Mouse (Mus musculus): ENCODE results near the gene Lsm2. TPM values are rescaled to one million over a fixed set of nuclear protein-coding genes. Genes with fewer than 3 reads are reported as not detected.

The Lsm2 gene
- 178 and 189 TPM in 2 replicates for polyA plus RNA-seq (2015; fragmentation: Nextera tagmentation; extraction: Ambion mirVana)

DNA sequence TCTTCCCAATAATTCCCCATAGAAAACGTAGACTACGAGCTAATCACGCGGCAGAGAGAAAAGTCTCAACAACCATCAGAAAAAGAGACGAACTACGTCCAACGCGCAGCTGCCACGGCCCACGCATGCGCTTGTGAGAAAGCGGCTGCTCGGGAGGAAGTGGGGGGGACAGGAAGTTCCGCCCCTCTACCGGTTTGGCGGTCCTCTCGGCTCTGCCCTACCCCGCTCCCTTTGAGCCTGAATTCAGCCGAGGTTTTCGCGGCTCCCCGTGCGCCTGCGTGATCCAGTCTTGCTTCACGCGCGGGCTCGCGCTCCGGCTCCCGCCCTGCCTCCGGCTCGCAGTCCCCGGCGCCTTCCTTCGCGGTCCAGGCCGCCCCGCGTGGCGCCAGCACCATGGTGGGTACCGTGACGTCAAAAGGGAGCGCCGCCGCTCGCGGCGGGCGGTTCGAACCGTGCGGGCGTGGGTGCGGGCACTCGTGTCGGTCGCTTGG is at the start of gene Lsm2:
Gene Lsm2, plus strand, starts transcription at position 173 of the 491 bp plus-strand sequence.
- H3K9me3 ChIP-seq (ENCODE audit: control insufficient read depth, low read length), result no peaks in the 10 kb centered on the region
- H3K4me1 ChIP-seq (replicated peaks; ENCODE audit: control insufficient read depth, insufficient read depth, low read length), result peaks cover 9% of the 10 kb centered on the region
- ATAC-seq (ENCODE audit: low read depth), result peak; percentile 95
- WGBS, result under 1% methylated on average over 58 of the region's 58 CpGs
- peak within 1 kb of the TSS; percentile 77 for H3K4me2 ChIP-seq (ENCODE audit: low read depth, low read length)
- H3K27me3 ChIP-seq (ENCODE audit: control insufficient read depth, insufficient read depth, low read depth, low read length), result no peaks in the 10 kb centered on the region
- H3K36me3 ChIP-seq (ENCODE audit: control insufficient read depth, insufficient read depth, low read length), result peaks cover 15% of the 10 kb centered on the region
- H3K27ac ChIP-seq (ENCODE audit: low read length), result peak within 1 kb of the TSS; percentile 98
- H3K9ac ChIP-seq (ENCODE audit: low read length), result peak within 1 kb of the TSS; percentile 96
- peak within 1 kb of the TSS; percentile 76 for H3K4me3 ChIP-seq (ENCODE audit: low read length)

DNA sequence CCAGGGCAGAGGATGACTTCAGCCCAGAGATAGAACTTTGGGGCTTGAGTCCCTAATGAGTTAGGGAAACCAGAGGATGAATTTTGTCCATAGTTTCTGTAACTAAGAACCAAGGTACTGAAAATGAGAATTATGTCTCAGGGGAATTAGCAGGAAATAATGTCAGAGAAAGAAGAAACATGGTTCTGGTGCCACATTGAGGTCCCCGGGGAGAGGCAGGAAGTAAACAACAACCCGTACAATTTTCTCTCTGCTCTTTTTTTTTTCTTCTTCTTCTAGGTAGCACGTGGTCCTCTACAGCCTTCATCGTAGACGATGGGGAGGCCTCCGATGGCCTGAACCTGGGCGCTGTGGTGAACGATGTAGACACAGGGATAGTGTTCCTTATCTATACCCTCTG is 49.4 kb upstream of the Lsm2 start:
- peaks cover 10% of the 10 kb centered on the region for H3K4me1 ChIP-seq (replicated peaks; ENCODE audit: control insufficient read depth, insufficient read depth, low read length)
- 57% methylated on average over 8 of the region's 8 CpGs for WGBS
- H3K4me2 ChIP-seq (ENCODE audit: low read depth, low read length), result peak overlapping the region; percentile 80
- no peaks in the 10 kb centered on the region for H3K9me3 ChIP-seq (ENCODE audit: control insufficient read depth, low read length)
- H3K27me3 ChIP-seq (ENCODE audit: control insufficient read depth, insufficient read depth, low read depth, low read length), result no peaks in the 10 kb centered on the region
- peak overlapping the region; percentile 71 for H3K9ac ChIP-seq (ENCODE audit: low read length)
- no peak overlapping the region for H3K27ac ChIP-seq (ENCODE audit: low read length)
- peak overlapping the region; percentile 64 for H3K4me3 ChIP-seq (ENCODE audit: low read length)
- no peak for ATAC-seq (ENCODE audit: low read depth)
- no peaks in the 10 kb centered on the region for H3K36me3 ChIP-seq (ENCODE audit: control insufficient read depth, insufficient read depth, low read length)

DNA sequence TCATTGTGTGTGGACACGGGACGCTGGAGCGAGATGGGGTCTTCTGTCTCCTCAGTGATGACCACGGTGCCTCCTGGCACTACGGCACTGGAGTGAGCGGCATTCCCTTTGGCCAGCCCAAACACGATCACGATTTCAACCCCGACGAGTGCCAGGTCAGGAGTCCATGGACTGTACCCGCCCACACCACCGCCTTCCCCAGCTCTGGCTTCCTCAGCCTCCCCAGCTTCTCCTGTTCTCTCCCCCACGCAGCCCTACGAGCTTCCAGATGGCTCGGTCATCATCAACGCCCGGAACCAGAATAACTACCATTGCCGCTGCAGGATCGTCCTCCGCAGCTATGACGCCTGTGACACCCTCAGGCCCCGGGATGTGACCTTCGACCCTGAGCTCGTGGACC is 47.6 kb upstream of the Lsm2 start:
- H3K4me3 ChIP-seq (ENCODE audit: low read length), result no peak overlapping the region
- H3K36me3 ChIP-seq (ENCODE audit: control insufficient read depth, insufficient read depth, low read length), result no peaks in the 10 kb centered on the region
- 76% methylated on average over 24 of the region's 24 CpGs for WGBS
- no peak overlapping the region for H3K9ac ChIP-seq (ENCODE audit: low read length)
- no peak overlapping the region for H3K4me2 ChIP-seq (ENCODE audit: low read depth, low read length)
- H3K27ac ChIP-seq (ENCODE audit: low read length), result no peak overlapping the region
- peaks cover 7% of the 10 kb centered on the region for H3K4me1 ChIP-seq (replicated peaks; ENCODE audit: control insufficient read depth, insufficient read depth, low read length)
- no peaks in the 10 kb centered on the region for H3K9me3 ChIP-seq (ENCODE audit: control insufficient read depth, low read length)
- no peaks in the 10 kb centered on the region for H3K27me3 ChIP-seq (ENCODE audit: control insufficient read depth, insufficient read depth, low read depth, low read length)
- ATAC-seq (ENCODE audit: low read depth), result no peak

DNA sequence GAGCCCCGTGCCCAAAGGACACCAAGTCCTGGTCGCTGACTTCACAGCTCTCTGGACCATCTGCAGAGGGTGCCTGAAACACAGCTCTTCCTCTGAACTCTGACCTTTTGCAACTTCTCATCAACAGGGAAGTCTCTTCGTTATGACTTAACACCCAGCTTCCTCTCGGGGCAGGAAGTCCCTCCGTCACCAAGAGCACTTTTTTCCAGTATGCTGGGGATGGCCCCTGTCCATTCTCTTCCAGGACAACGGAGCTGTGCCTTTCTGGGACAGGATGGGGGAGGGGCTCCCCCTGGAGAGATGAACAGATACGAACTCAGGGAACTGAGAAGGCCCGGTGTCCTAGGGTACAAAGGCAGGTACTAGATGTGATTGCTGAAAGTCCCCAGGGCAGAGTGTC is 46.8 kb upstream of the Lsm2 start:
- H3K4me3 ChIP-seq (ENCODE audit: low read length), result no peak overlapping the region
- H3K4me2 ChIP-seq (ENCODE audit: low read depth, low read length), result no peak overlapping the region
- H3K27ac ChIP-seq (ENCODE audit: low read length), result no peak overlapping the region
- WGBS, result 37% methylated on average over 8 of the region's 8 CpGs
- H3K9ac ChIP-seq (ENCODE audit: low read length), result no peak overlapping the region
- no peak for ATAC-seq (ENCODE audit: low read depth)
- H3K27me3 ChIP-seq (ENCODE audit: control insufficient read depth, insufficient read depth, low read depth, low read length), result no peaks in the 10 kb centered on the region
- no peaks in the 10 kb centered on the region for H3K36me3 ChIP-seq (ENCODE audit: control insufficient read depth, insufficient read depth, low read length)
- H3K9me3 ChIP-seq (ENCODE audit: control insufficient read depth, low read length), result no peaks in the 10 kb centered on the region
- H3K4me1 ChIP-seq (replicated peaks; ENCODE audit: control insufficient read depth, insufficient read depth, low read length), result peaks cover 7% of the 10 kb centered on the region

DNA sequence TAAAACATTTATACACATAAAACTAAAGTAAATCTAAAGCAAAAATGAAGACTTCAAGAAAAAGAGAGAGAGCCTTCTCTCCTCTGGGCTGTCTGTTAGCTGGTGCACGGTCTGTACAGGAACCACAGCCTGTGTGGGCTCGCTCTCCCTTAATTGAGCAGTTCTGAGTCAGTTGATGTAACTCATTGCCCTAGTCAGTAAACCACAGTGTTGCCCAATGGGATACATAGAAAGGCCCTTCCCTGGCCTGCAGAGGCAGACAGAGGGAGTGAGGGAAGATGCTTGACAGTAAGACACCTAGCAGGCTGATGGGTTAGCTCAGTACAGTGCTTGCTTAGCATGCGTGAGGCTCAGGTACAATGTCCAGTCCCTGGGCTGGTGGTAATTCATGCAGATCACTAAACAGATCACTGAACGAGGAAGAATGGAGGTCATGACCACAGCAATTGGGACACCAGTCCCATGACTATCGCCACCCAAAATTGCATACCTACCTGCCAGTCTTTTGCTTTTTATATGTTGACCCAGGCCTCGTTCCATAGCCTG is 43.6 kb upstream of the Lsm2 start:
- 79% methylated on average over 6 of the region's 6 CpGs for WGBS
- peaks cover 5% of the 10 kb centered on the region for H3K4me1 ChIP-seq (replicated peaks; ENCODE audit: control insufficient read depth, insufficient read depth, low read length)
- no peak for ATAC-seq (ENCODE audit: low read depth)

DNA sequence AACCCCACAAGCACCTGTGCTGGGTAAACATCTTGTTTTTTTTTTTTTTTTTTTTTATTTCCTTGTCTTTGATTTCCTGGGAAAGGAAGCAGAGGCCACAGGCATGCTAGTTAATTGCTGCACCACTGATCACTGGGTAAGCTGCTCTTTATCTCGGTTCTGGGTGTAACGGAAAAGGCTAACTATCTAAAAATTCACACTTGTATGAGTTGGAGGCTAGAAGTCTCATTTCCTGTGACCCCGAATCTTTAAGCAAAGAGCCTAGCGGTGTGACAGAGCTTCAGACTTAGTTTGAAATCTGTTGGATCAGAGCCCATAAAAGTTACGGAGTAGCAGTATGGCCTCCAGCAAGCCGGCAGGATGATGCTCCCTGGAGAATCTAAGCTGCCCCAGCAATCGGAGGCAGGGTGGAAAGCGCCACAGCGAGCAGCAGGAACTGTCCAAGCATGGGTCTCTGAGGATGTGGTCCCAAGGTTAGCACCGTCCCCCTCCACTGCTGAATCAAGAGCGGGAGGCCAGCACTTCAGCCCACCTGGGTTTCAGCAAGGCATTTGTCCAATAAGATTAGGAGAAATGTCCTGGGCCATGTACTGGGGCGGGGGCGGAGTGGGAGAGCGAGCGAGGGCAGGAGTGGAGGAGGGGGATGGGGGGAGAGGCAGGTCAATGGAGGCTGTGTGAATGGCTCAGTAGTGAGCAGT is 40.2 kb upstream of the Lsm2 start:
- H3K4me3 ChIP-seq (ENCODE audit: low read length), result peak overlapping the region; percentile 22
- 4% methylated on average over 15 of the region's 15 CpGs for WGBS
- peak overlapping the region; percentile 55 for H3K4me2 ChIP-seq (ENCODE audit: low read depth, low read length)
- no peaks in the 10 kb centered on the region for H3K27me3 ChIP-seq (ENCODE audit: control insufficient read depth, insufficient read depth, low read depth, low read length)
- peak overlapping the region; percentile 54 for H3K9ac ChIP-seq (ENCODE audit: low read length)
- H3K36me3 ChIP-seq (ENCODE audit: control insufficient read depth, insufficient read depth, low read length), result no peaks in the 10 kb centered on the region
- no peaks in the 10 kb centered on the region for H3K9me3 ChIP-seq (ENCODE audit: control insufficient read depth, low read length)
- H3K4me1 ChIP-seq (replicated peaks; ENCODE audit: control insufficient read depth, insufficient read depth, low read length), result peaks cover 5% of the 10 kb centered on the region
- H3K27ac ChIP-seq (ENCODE audit: low read length), result no peak overlapping the region; the same call in 1 of the 2 replicates
- peak; percentile 62 for ATAC-seq (ENCODE audit: low read depth)

More for the DNA sequence above, 43.6 kb upstream of the Lsm2 start:
- Histone ChIP-seq H3K4me2 (ENCODE audit: low read depth, low read length) (no peak overlapping the region), H3K4me3 (ENCODE audit: low read length) (no peak overlapping the region), H3K36me3 (ENCODE audit: control insufficient read depth, insufficient read depth, low read length) (no peaks in the 10 kb centered on the region), H3K9ac (ENCODE audit: low read length) (no peak overlapping the region), H3K27me3 (ENCODE audit: control insufficient read depth, insufficient read depth, low read depth, low read length) (no peaks in the 10 kb centered on the region), H3K9me3 (ENCODE audit: control insufficient read depth, low read length) (no peaks in the 10 kb centered on the region), H3K27ac (ENCODE audit: low read length) (no peak overlapping the region)

DNA sequence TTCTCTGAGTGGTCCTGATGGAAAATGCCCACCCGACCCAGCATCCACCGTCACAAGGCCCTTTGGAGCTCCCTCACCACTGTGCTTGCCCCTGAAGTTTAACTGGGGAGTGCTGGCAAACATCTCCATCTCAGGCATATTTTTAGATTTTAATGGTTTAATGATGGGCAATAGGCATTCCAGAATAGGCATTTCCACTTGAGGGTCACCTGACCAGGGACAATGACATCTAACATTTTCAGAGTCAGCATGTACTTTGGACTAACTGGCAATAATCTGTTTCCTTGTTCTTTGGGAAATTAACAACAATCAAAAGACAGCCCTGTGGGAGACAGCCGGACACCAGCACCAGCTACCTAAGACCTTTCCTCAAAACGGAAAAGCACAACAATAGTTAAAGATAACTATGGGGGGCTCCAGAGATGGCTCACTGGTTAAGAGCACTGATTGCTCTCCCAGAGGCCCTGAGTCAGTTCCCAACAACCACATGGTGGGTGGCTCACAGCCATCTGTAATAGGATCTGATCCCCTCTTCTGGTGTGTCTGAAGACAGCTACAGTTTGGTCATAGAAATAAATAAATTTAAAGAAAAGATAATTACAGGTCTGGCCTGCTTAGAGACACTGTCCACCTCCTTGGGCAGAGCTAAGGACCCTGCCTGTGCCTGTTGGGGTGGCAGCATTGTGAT is 38.4 kb upstream of the Lsm2 start:
- Histone ChIP-seq H3K36me3 (ENCODE audit: control insufficient read depth, insufficient read depth, low read length) (no peaks in the 10 kb centered on the region), H3K4me3 (ENCODE audit: low read length) (no peak overlapping the region), H3K4me1 (replicated peaks; ENCODE audit: control insufficient read depth, insufficient read depth, low read length) (peaks cover 5% of the 10 kb centered on the region), H3K27me3 (ENCODE audit: control insufficient read depth, insufficient read depth, low read depth, low read length) (no peaks in the 10 kb centered on the region), H3K9me3 (ENCODE audit: control insufficient read depth, low read length) (no peaks in the 10 kb centered on the region), H3K27ac (ENCODE audit: low read length) (no peak overlapping the region), H3K9ac (ENCODE audit: low read length) (no peak overlapping the region), H3K4me2 (ENCODE audit: low read depth, low read length) (no peak overlapping the region)
- 81% methylated on average over 4 of the region's 4 CpGs for WGBS
- ATAC-seq (ENCODE audit: low read depth), result no peak

DNA sequence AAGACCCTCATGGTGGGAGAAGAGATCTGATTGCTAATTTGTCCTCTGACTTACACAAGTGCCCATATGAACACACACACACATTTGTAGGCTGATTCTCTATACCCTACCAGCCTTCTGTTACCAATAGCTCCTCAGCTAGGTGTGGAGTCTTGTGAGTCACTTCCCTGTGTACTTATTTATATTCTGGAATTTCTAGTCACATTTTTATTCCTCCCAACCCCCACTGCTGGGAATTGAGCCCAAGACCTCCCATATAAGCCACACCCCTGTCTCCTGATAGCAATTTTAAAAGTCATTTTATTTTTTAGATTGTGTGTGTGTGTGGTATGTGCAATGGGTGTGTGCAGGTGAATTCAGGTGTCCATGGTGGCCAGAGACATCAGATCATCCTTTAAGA is 37.3 kb upstream of the Lsm2 start:
- Histone ChIP-seq H3K9me3 (ENCODE audit: control insufficient read depth, low read length) (no peaks in the 10 kb centered on the region), H3K9ac (ENCODE audit: low read length) (no peak overlapping the region), H3K4me3 (ENCODE audit: low read length) (no peak overlapping the region), H3K27me3 (ENCODE audit: control insufficient read depth, insufficient read depth, low read depth, low read length) (no peaks in the 10 kb centered on the region), H3K27ac (ENCODE audit: low read length) (no peak overlapping the region), H3K4me1 (replicated peaks; ENCODE audit: control insufficient read depth, insufficient read depth, low read length) (peaks cover 5% of the 10 kb centered on the region), H3K4me2 (ENCODE audit: low read depth, low read length) (no peak overlapping the region), H3K36me3 (ENCODE audit: control insufficient read depth, insufficient read depth, low read length) (peaks cover under 1% of the 10 kb centered on the region; the same call in 1 of the 2 replicates)
- no peak for ATAC-seq (ENCODE audit: low read depth)

DNA sequence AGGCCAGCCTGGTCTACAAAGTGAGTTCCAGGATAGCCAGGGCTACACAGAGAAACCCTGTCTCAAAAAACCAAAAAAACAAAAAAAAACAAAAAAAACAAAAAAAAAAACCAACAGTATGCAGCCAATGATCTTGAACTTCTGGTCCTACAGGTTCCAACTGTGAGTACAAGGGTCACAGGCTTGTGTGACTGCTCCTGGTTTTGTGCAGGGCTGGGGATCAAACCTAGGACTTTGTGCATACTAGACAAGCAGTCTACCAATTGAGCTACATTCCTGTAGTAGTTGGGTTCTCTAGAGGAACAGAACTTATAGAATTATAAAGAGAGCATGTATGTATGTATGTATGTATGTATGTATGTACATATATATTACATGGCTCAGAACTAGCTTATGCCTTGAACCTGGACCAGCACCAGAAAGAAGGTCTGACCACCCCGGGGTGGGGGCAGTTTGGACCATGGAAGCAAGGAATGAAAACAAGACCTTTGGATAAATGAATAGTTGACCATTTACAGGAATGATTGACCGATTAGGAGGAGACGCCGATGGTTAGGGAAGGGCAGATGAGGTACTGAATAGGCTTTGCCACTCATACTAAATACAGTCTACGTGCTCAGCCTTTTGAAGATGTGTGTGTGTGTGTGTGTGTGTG is 35.0 kb upstream of the Lsm2 start:
- H3K36me3 ChIP-seq (ENCODE audit: control insufficient read depth, insufficient read depth, low read length), result peaks cover 14% of the 10 kb centered on the region; the same call in 1 of the 2 replicates
- no peaks in the 10 kb centered on the region for H3K9me3 ChIP-seq (ENCODE audit: control insufficient read depth, low read length)
- no peak for ATAC-seq (ENCODE audit: low read depth)
- peaks cover 17% of the 10 kb centered on the region for H3K4me1 ChIP-seq (replicated peaks; ENCODE audit: control insufficient read depth, insufficient read depth, low read length)
- H3K27ac ChIP-seq (ENCODE audit: low read length), result no peak overlapping the region
- H3K27me3 ChIP-seq (ENCODE audit: control insufficient read depth, insufficient read depth, low read depth, low read length), result no peaks in the 10 kb centered on the region
- no peak overlapping the region for H3K4me3 ChIP-seq (ENCODE audit: low read length)
- 86% methylated on average over 5 of the region's 5 CpGs for WGBS
- no peak overlapping the region for H3K4me2 ChIP-seq (ENCODE audit: low read depth, low read length)
- H3K9ac ChIP-seq (ENCODE audit: low read length), result no peak overlapping the region

Measured in lung, embryonic 16.5 days (tissue).